Mouse (Mus musculus): ENCODE results near the gene Hs2st1.

- TF ChIP-seq CTCF (IDR thresholded peaks at IDR 0.05; ENCODE audit: borderline replicate concordance, extremely low read depth, insufficient read depth, insufficient read length) (no peak), POLR2A (IDR thresholded peaks at IDR 0.05; ENCODE audit: borderline replicate concordance, extremely low read depth, insufficient read depth, insufficient read length, poor library complexity, severe bottlenecking) (no peak)
Measured at GRCm38 (mm10) chr3:144432143-144432577, 137.8 kb downstream of the Hs2st1 start.

Data from brain, embryonic 14.5 days (tissue).